Mouse (Mus musculus): Measurements from ENCODE around the gene Sema3g.

GRCm38 (mm10) chr14:31267649-31268048 is 50.0 kb downstream of the Sema3g start:
- TF ChIP-seq CTCF (IDR thresholded peaks at IDR 0.05; ENCODE audit: extremely low read depth, insufficient read length, insufficient replicate concordance, low read depth, low read length) (no peak), POLR2A (IDR thresholded peaks at IDR 0.05; ENCODE audit: low read depth, low read length) (no peak)

All from small intestine, adult 2 months (tissue).